Mouse (Mus musculus): ENCODE results near the gene Olfr352. TPM values are rescaled to one million over a fixed set of nuclear protein-coding genes. Genes with fewer than 3 reads are reported as not detected.

Gene Olfr352
- polyA plus RNA-seq (2014; fragmentation: Illumina TruSeq; extraction: RNeasy Lipid Tissue Mini Kit (QIAGEN cat#74804); ENCODE audit: low replicate concordance): not detected

DNA sequence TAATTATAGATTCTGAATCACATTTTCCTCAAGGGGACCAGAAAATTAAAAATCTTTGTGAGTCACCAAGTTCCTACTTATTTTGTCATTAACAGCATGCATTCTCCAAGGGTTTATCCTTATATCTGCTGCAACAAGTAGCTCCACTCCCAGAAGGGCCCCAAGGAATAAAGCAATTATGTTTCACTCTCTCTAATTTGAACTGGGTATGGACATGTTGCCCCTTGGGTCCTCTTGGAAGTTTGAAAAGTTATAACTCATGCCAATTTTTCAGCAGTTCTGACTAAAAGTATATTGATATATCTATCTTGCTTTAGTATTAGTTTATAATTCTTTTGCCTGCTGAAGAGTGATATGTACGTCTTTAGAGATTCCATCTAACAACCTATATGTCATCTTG, at the start of gene Olfr352:
Gene Olfr352 (plus strand): TSS at position 301 of the 400 bp plus-strand sequence.

GRCm38 (mm10) chr2:36846010-36846409, 22.2 kb upstream of the Olfr352 start, which contains the start of gene Olfr350:
TSS of gene Olfr350 (plus strand) at chr2:36846310.

GRCm38 (mm10) chr2:36862560-36862959, 5.7 kb upstream of the Olfr352 start, which contains the start of gene Olfr351:
TSS of gene Olfr351 (minus strand) at chr2:36862660.

DNA sequence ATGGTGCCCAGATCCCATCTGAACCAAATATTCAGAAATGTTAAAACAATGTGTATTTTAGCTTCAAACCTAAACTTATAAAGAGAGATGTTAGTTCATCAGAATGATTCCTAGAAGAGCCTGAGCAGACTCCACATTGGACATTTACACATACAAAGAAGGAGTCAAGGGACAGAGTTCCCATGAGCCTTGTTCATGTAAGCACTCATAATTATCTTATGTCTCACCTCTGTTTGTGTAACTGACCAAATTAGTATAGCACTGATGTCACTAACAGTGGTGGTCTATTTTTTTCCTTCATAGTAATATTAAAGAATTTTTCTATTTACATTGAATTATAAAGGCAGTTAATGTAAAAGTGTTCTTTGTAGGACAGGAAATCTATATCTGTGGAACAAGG, 24.6 kb downstream of the Olfr352 start, which contains the start of gene Olfr353:
Gene Olfr353 (minus strand): TSS at position 101 of the 400 bp plus-strand sequence.

GRCm38 (mm10) chr2:36905380-36905779, 37.1 kb downstream of the Olfr352 start, which contains the start of gene Olfr354:
TSS of gene Olfr354 (plus strand) at chr2:36905680.

Other genes with a start within 250 kb of the Olfr352 start
- not detected for gene Olfr345, start 228.4 kb upstream of the Olfr352 start, polyA plus RNA-seq (2014; fragmentation: Illumina TruSeq; extraction: RNeasy Lipid Tissue Mini Kit (QIAGEN cat#74804); ENCODE audit: low replicate concordance)
- not detected for gene Olfr346, start 182.7 kb upstream of the Olfr352 start, polyA plus RNA-seq (2014; fragmentation: Illumina TruSeq; extraction: RNeasy Lipid Tissue Mini Kit (QIAGEN cat#74804); ENCODE audit: low replicate concordance)
- gene Olfr347, start 136.6 kb upstream of the Olfr352 start, polyA plus RNA-seq (2014; fragmentation: Illumina TruSeq; extraction: RNeasy Lipid Tissue Mini Kit (QIAGEN cat#74804); ENCODE audit: low replicate concordance): not detected
- gene Olfr348, start 84.2 kb upstream of the Olfr352 start, polyA plus RNA-seq (2014; fragmentation: Illumina TruSeq; extraction: RNeasy Lipid Tissue Mini Kit (QIAGEN cat#74804); ENCODE audit: low replicate concordance): not detected
- not detected for gene Olfr50, start 77.9 kb upstream of the Olfr352 start, polyA plus RNA-seq (2014; fragmentation: Illumina TruSeq; extraction: RNeasy Lipid Tissue Mini Kit (QIAGEN cat#74804); ENCODE audit: low replicate concordance)
- gene Olfr3, start 51.4 kb upstream of the Olfr352 start, polyA plus RNA-seq (2014; fragmentation: Illumina TruSeq; extraction: RNeasy Lipid Tissue Mini Kit (QIAGEN cat#74804); ENCODE audit: low replicate concordance): not detected
- gene Olfr350, start 22.1 kb upstream of the Olfr352 start, polyA plus RNA-seq (2014; fragmentation: Illumina TruSeq; extraction: RNeasy Lipid Tissue Mini Kit (QIAGEN cat#74804); ENCODE audit: low replicate concordance): not detected
- not detected for gene Olfr351, start 5.8 kb upstream of the Olfr352 start, polyA plus RNA-seq (2014; fragmentation: Illumina TruSeq; extraction: RNeasy Lipid Tissue Mini Kit (QIAGEN cat#74804); ENCODE audit: low replicate concordance)
- gene Olfr353, start 24.5 kb downstream of the Olfr352 start, polyA plus RNA-seq (2014; fragmentation: Illumina TruSeq; extraction: RNeasy Lipid Tissue Mini Kit (QIAGEN cat#74804); ENCODE audit: low replicate concordance): not detected
- not detected for gene Olfr354, start 37.2 kb downstream of the Olfr352 start, polyA plus RNA-seq (2014; fragmentation: Illumina TruSeq; extraction: RNeasy Lipid Tissue Mini Kit (QIAGEN cat#74804); ENCODE audit: low replicate concordance)
- not detected for gene Olfr355, start 60.4 kb downstream of the Olfr352 start, polyA plus RNA-seq (2014; fragmentation: Illumina TruSeq; extraction: RNeasy Lipid Tissue Mini Kit (QIAGEN cat#74804); ENCODE audit: low replicate concordance)
- not detected for gene Olfr356, start 68.7 kb downstream of the Olfr352 start, polyA plus RNA-seq (2014; fragmentation: Illumina TruSeq; extraction: RNeasy Lipid Tissue Mini Kit (QIAGEN cat#74804); ENCODE audit: low replicate concordance)
- gene Olfr357, start 125.4 kb downstream of the Olfr352 start, polyA plus RNA-seq (2014; fragmentation: Illumina TruSeq; extraction: RNeasy Lipid Tissue Mini Kit (QIAGEN cat#74804); ENCODE audit: low replicate concordance): not detected
- gene Olfr358, start 140.9 kb downstream of the Olfr352 start, polyA plus RNA-seq (2014; fragmentation: Illumina TruSeq; extraction: RNeasy Lipid Tissue Mini Kit (QIAGEN cat#74804); ENCODE audit: low replicate concordance): not detected
- gene Olfr360, start 197.3 kb downstream of the Olfr352 start, polyA plus RNA-seq (2014; fragmentation: Illumina TruSeq; extraction: RNeasy Lipid Tissue Mini Kit (QIAGEN cat#74804); ENCODE audit: low replicate concordance): not detected
- gene Olfr361, start 220.8 kb downstream of the Olfr352 start, polyA plus RNA-seq (2014; fragmentation: Illumina TruSeq; extraction: RNeasy Lipid Tissue Mini Kit (QIAGEN cat#74804); ENCODE audit: low replicate concordance): not detected
- gene Olfr362, start 249.4 kb downstream of the Olfr352 start, polyA plus RNA-seq (2014; fragmentation: Illumina TruSeq; extraction: RNeasy Lipid Tissue Mini Kit (QIAGEN cat#74804); ENCODE audit: low replicate concordance): not detected

Data from small intestine, adult 10 weeks (tissue).